Mouse (Mus musculus) embryonic facial prominence, embryonic 14.5 days (tissue): Measurements from ENCODE around the gene Armh3. TPM values are rescaled to one million over a fixed set of nuclear protein-coding genes. Genes with fewer than 3 reads are reported as not detected.

ENCODE experiments used
- ATAC-seq: fragments of 200-750 bp; cut with Nextera tagmentation; 2 replicates; pipeline ENCODE4 v1.8.0; 2017; ENCODE audit warnings: low read depth, moderate number of reproducible peaks, moderate TSS enrichment
- DNase-seq: peaks from one replicate; pipeline ENCODE4 v3.0.0-alpha.2; 2015; ENCODE audit warnings: low spot score
- H3K27ac ChIP-seq: fragments of 300-500 bp; sonication (generic); replicated peaks from 2 replicates; pipeline ENCODE4 v1.5.1; 2014; ENCODE audit warnings: low read depth, mild to moderate bottlenecking, low read length, moderate library complexity
- H3K27me3 ChIP-seq: fragments of 300-500 bp; sonication (generic); replicated peaks from 2 replicates; pipeline ENCODE4 v1.6.1; 2014; ENCODE audit warnings: low read length; ENCODE audit not compliant: control insufficient read depth, insufficient read depth
- H3K36me3 ChIP-seq: fragments of 300-500 bp; sonication (generic); 2 replicates; pipeline ENCODE4 v1.6.1; 2014; ENCODE audit warnings: low read length, mixed read lengths; ENCODE audit not compliant: control insufficient read depth, insufficient read depth
- H3K4me1 ChIP-seq: fragments of 300-500 bp; sonication (generic); 2 replicates; pipeline ENCODE4 v1.6.1; 2014; ENCODE audit warnings: antibody characterized with exemption, low read length; ENCODE audit not compliant: control insufficient read depth, insufficient read depth
- H3K4me2 ChIP-seq: fragments of 300-500 bp; sonication (generic); 2 replicates; pipeline ENCODE4 v1.6.1; 2014; ENCODE audit warnings: low read depth, mild to moderate bottlenecking, low read length, moderate library complexity, mixed read lengths
- H3K4me3 ChIP-seq: fragments of 300-500 bp; sonication (generic); 2 replicates; pipeline ENCODE4 v1.5.1; 2014; ENCODE audit warnings: low read depth, mild to moderate bottlenecking, low read length
- H3K9ac ChIP-seq: fragments of 300-500 bp; sonication (generic); 2 replicates; pipeline ENCODE4 v1.6.1; 2014; ENCODE audit warnings: low read depth, mild to moderate bottlenecking, low read length, moderate library complexity, mixed read lengths
- H3K9me3 ChIP-seq: fragments of 300-500 bp; sonication (generic); 2 replicates; pipeline ENCODE4 v1.6.1; 2016; ENCODE audit warnings: low read length; ENCODE audit not compliant: control insufficient read depth
- WGBS: fragments of 180-500 bp; shearing (Covaris S2); extraction: QIAGEN DNeasy Blood & Tissue Kit; methylation state at CpG from one replicate; pipeline ENCODE4 v1.1.7; 2014; 5-methylcytosine and 5-hydroxymethylcytosine counted together
- polyA plus RNA-seq: library from polyadenylated mRNA; unstranded; fragments of >200 nt; fragmentation: Nextera tagmentation; extraction: Ambion mirVana; gene quantifications from 2 replicates; pipeline ENCODE4 v1.2.1, GENCODE M21; 2014

The Armh3 gene
- polyA plus RNA-seq, 1 experiment from 2014 or later = 13.7 TPM

DNA sequence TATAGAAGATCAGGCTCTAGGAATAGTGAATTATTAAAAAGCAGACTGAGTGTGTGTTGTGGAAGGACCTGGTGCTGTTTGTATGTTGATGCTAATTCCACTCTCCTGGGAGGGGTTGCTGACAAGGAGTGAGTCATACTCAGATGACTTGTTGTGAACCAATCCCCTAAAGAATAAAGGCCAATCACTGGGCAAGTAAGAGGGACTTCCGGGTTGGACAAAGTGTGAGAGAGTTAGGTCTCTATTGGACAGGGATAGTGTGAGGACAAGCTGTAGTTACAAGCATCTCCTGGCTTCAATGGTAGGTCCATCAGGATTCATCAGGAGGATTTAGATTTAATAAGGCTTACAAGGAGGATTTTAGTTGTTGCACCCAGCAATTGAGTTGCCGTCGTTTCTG is 10.1 kb downstream of the Armh3 start:
- Histone ChIP-seq H3K4me3 (no peak overlapping the region), H3K27ac (no peak overlapping the region), H3K4me1 (no peaks in the 10 kb centered on the region), H3K36me3 (0 out of 2 replicates have a peak, but pooled peaks cover 5% of the 10 kb centered on the region), H3K9ac (no peak overlapping the region), H3K9me3 (no peaks in the 10 kb centered on the region), H3K4me2 (no peak overlapping the region), H3K27me3 (no peaks in the 10 kb centered on the region)
- ATAC-seq (no peak), DNase-seq (no peak)
- 92% methylated on average over 3 of the region's 3 CpGs for WGBS

DNA sequence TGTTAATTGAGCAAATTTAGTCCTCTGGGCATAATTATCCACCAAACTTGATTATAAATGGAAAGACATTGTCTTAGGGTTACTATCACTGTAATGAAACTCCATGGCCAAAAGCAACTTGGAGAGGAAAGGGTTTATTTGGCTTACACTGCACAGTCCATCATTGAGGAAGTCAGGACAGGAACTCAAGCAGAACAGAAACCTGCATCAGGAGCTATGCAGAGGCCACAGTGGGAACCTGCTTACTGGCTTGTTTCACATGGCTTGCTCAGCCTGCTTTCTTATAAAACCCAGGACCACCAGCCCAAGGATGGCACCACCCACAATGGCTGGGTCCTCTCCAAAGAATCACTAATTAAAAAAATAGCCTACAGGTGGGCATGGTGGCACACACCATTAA is 13.9 kb downstream of the Armh3 start:
- Histone ChIP-seq H3K4me1 (no peaks in the 10 kb centered on the region), H3K27me3 (no peaks in the 10 kb centered on the region), H3K4me2 (no peak overlapping the region), H3K36me3 (0 out of 2 replicates have a peak, but pooled peaks cover 5% of the 10 kb centered on the region), H3K27ac (no peak overlapping the region), H3K4me3 (no peak overlapping the region), H3K9ac (no peak overlapping the region), H3K9me3 (no peaks in the 10 kb centered on the region)
- DNase-seq (no peak), ATAC-seq (no peak)

DNA sequence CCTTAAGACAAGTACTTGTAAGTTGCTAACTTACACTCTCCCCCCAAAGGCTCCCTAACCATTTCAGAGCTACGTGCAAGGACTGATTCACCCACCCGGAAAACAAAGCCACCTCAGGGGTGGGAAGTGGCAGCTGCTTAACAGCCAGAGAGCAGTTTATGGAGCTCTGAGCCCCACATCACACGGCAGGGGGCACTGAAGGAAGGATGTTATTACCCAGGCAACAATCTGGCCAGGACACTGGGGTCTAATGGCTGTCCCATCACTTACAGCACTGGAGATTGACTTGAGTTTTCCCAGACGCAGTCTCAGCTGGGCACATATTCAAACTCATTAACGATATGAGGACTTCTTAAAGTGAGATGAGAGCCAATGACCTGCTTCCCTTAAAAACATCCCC is 37.5 kb downstream of the Armh3 start:
- H3K4me1 ChIP-seq = no peaks in the 10 kb centered on the region
- no peaks in the 10 kb centered on the region for H3K27me3 ChIP-seq
- ATAC-seq = no peak
- no peak overlapping the region for H3K9ac ChIP-seq
- 49% methylated on average over 5 of the region's 5 CpGs for WGBS
- no peaks in the 10 kb centered on the region for H3K9me3 ChIP-seq
- peak; percentile 7 for DNase-seq
- no peak overlapping the region for H3K4me3 ChIP-seq
- H3K36me3 ChIP-seq = peaks cover 63% of the 10 kb centered on the region
- H3K4me2 ChIP-seq = no peak overlapping the region
- H3K27ac ChIP-seq = no peak overlapping the region

DNA sequence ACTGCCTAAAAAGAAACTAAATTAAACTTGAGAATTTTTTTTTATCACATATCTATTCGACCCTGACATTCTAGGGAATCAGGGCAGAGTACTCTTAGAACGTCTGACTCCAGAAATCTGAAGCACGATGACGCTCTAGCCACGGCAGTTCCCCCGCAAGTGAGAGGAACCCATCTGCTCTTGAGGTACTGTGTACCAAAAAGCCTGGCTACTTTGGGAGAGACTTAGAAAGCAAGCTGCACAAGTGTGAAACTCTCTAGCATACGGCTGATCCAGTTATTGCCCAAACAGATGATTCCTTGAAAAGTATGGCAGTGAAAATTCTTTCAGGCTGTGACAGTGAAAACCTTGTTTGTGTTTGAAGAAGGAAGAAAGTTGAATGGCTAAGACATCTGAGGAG is 41.6 kb downstream of the Armh3 start:
- Histone ChIP-seq H3K4me3 (no peak overlapping the region), H3K4me1 (no peaks in the 10 kb centered on the region), H3K36me3 (peaks cover 59% of the 10 kb centered on the region), H3K27ac (no peak overlapping the region), H3K9me3 (no peaks in the 10 kb centered on the region), H3K27me3 (no peaks in the 10 kb centered on the region), H3K9ac (no peak overlapping the region), H3K4me2 (no peak overlapping the region)
- DNase-seq (no peak), ATAC-seq (no peak)
- 86% methylated on average over 7 of the region's 7 CpGs for WGBS

DNA sequence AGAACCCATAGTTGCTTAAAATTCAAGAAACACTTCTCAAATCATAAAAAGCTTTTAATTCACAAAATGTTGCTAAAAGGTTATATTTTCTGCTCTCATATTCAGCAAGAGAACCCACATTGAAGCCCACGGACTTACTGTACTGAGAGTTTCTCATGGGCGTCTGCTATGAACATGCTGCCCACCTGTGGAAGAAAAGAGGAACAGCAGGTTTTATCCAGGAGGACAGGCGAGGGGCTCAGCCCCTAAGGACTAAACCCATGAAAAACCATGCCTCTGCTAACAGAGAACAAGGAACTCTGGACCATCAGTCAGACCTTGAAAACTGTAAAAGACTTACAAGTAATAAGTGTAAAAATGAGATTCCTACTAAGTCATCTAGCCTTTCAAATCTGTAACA is 45.0 kb downstream of the Armh3 start:
- peak; percentile 76 for DNase-seq
- H3K27ac ChIP-seq = no peak overlapping the region
- H3K4me1 ChIP-seq = no peaks in the 10 kb centered on the region
- H3K9me3 ChIP-seq = no peaks in the 10 kb centered on the region
- no peak overlapping the region for H3K4me2 ChIP-seq
- H3K36me3 ChIP-seq = peaks cover 63% of the 10 kb centered on the region
- no peak overlapping the region for H3K4me3 ChIP-seq
- H3K27me3 ChIP-seq = no peaks in the 10 kb centered on the region
- H3K9ac ChIP-seq = no peak overlapping the region
- no peak for ATAC-seq
- WGBS = 6% methylated on average over 3 of the region's 3 CpGs

DNA sequence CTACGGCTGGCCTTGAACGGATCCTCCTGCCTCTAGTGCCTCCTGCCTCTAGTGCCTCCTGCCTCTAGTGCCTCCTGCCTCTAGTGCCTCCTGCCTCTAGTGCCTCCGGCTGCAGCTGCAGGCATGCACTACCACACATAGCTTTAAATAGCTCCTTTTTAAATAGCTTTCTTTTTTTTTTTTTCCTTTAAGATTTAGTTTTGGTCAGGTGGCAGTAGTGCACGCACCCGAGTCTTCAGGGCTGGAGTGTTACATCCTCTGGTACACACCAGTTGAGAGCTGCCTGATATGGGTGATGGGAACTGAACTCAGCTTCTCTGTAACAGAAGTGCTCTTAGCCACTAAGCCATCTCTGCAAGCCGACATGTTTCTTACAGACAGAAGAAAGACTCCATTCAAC is 49.1 kb downstream of the Armh3 start:
- Histone ChIP-seq H3K4me1 (no peaks in the 10 kb centered on the region), H3K9me3 (no peaks in the 10 kb centered on the region), H3K4me3 (no peak overlapping the region), H3K27me3 (no peaks in the 10 kb centered on the region), H3K9ac (no peak overlapping the region), H3K36me3 (peaks cover 70% of the 10 kb centered on the region), H3K27ac (no peak overlapping the region), H3K4me2 (no peak overlapping the region)
- no peak for ATAC-seq
- DNase-seq = no peak
- 87% methylated on average over 6 of the region's 6 CpGs for WGBS

DNA sequence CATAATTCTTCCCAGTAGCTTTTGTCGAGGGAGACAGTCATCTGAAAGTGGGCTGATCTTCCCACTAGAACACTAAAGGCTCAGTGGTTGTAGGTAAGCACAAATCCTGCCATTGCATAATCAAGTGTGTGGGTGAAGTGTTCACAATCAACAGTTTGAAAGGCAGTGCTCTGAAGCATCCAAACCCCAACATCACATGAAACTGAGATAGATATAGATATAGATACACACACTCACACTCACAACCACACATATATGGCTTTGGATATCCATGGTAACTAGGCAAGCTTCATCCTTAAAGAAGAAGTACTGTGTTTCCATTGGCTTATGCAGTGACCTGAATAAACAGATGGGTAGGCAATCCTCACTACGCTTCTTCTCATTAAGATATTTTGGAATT is 50.5 kb downstream of the Armh3 start:
- peaks cover 71% of the 10 kb centered on the region for H3K36me3 ChIP-seq
- no peaks in the 10 kb centered on the region for H3K9me3 ChIP-seq
- H3K4me1 ChIP-seq = no peaks in the 10 kb centered on the region
- H3K27ac ChIP-seq = no peak overlapping the region
- DNase-seq = no peak
- H3K4me2 ChIP-seq = no peak overlapping the region
- no peaks in the 10 kb centered on the region for H3K27me3 ChIP-seq
- no peak overlapping the region for H3K9ac ChIP-seq
- 82% methylated on average over 2 of the region's 2 CpGs for WGBS
- no peak overlapping the region for H3K4me3 ChIP-seq
- no peak for ATAC-seq

DNA sequence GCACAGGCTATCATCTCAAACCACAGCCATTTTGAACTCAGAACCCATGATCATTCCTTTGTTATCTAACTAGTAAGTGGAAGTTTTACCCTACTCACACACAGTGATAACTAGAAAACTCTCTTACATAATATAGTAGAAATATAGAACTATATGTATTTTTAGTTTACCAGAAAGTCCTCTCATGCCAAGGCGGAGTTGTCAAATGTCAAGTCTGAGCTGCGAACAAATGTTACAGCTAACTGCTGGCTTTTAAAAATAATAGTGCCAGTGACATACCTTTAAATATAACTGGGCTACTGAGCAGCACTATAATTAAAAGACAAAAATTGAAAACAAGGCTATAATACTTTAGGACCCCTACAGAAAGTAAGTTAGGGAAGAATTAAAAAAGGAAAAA is 51.0 kb downstream of the Armh3 start:
- H3K36me3 ChIP-seq = peaks cover 70% of the 10 kb centered on the region

DNA sequence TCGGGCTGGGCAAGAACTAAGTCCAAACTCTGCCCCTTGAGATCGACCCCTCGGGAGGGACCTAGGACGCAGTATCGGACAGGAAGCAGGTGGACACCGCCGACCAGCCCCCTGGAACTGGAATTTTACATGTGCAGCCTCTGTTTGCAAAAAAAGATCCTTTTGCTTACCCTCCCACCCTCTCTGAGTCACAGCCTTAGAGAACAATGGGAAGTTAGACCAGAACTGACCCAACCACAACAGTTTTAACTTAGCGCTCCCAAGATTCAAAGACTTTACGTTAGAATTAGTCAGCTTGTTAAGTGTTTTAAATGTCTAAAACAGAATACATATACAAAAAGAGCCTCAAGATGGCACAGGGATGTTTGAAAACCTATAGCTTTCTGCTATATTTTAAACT is 51.7 kb downstream of the Armh3 start:
- H3K4me2 ChIP-seq = no peak overlapping the region
- no peak overlapping the region for H3K4me3 ChIP-seq
- no peaks in the 10 kb centered on the region for H3K4me1 ChIP-seq
- peaks cover 67% of the 10 kb centered on the region for H3K36me3 ChIP-seq
- no peaks in the 10 kb centered on the region for H3K9me3 ChIP-seq
- H3K27me3 ChIP-seq = no peaks in the 10 kb centered on the region
- H3K27ac ChIP-seq = no peak overlapping the region
- ATAC-seq = no peak
- 82% methylated on average over 9 of the region's 9 CpGs for WGBS
- no peak for DNase-seq
- no peak overlapping the region for H3K9ac ChIP-seq

More for the DNA sequence above, 51.0 kb downstream of the Armh3 start:
- H3K27ac ChIP-seq = no peak overlapping the region
- no peaks in the 10 kb centered on the region for H3K4me1 ChIP-seq
- no peak overlapping the region for H3K4me2 ChIP-seq
- H3K9me3 ChIP-seq = no peaks in the 10 kb centered on the region
- no peak overlapping the region for H3K4me3 ChIP-seq
- H3K9ac ChIP-seq = no peak overlapping the region
- no peak for DNase-seq
- no peak for ATAC-seq
- H3K27me3 ChIP-seq = no peaks in the 10 kb centered on the region
- WGBS = 92% methylated on average over 2 of the region's 2 CpGs
